Mouse (Mus musculus) spleen, adult 2 months (tissue): ENCODE results near the gene Olfr1275. TPM values are rescaled to one million over a fixed set of nuclear protein-coding genes. Genes with fewer than 3 reads are reported as not detected.

Source experiments
- DNase-seq, 2 experiments: peaks; one replicate each; pipeline versions ENCODE4 v3.0.0 to v3.0.0-alpha.2; 2012 to 2021; ENCODE audit warnings: low spot score in 2 of 2, low read depth in 1 of 2
- H3K27ac ChIP-seq: fragments of 200-500 bp; 2 replicates; pipeline ENCODE4 v1.5.1; 2012; ENCODE audit warnings: low read length, inconsistent platforms; ENCODE audit not compliant: insufficient read depth
- H3K27me3 ChIP-seq: fragments of 200-500 bp; 2 replicates; pipeline ENCODE4 v1.6.1; 2012; ENCODE audit warnings: mild to moderate bottlenecking, moderate library complexity, low read length, inconsistent platforms; ENCODE audit not compliant: control insufficient read depth, insufficient read depth
- H3K36me3 ChIP-seq: fragments of 200-500 bp; 2 replicates; pipeline ENCODE4 v1.6.1; 2012; ENCODE audit warnings: mild to moderate bottlenecking, low read length, inconsistent platforms; ENCODE audit not compliant: control insufficient read depth, insufficient read depth
- H3K4me1 ChIP-seq: fragments of 200-500 bp; 2 replicates; pipeline ENCODE4 v1.6.1; 2011; ENCODE audit warnings: inconsistent platforms; ENCODE audit not compliant: control insufficient read depth, insufficient read depth, insufficient read length
- H3K4me3 ChIP-seq: fragments of 200-500 bp; 2 replicates; pipeline ENCODE4 v1.5.1; 2011; ENCODE audit warnings: mild to moderate bottlenecking, inconsistent platforms; ENCODE audit not compliant: insufficient read depth, insufficient read length; ENCODE audit errors: extremely low read depth
- CTCF ChIP-seq: fragments of 200-500 bp; IDR thresholded peaks from 2 replicates; pipeline ENCODE4 v1.5.1; 2011; ENCODE audit warnings: mild to moderate bottlenecking, inconsistent platforms; ENCODE audit not compliant: insufficient read depth, insufficient read length, insufficient replicate concordance; ENCODE audit errors: extremely low read depth
- POLR2A ChIP-seq: fragments of 200-500 bp; IDR thresholded peaks from 2 replicates; pipeline ENCODE4 v1.6.1; 2011; ENCODE audit warnings: low read depth, low read length, inconsistent platforms
- WGBS: fragments of 180-500 bp; shearing (Covaris S2); methylation state at CpG from one replicate; pipeline ENCODE4 v1.1.7; 2018; 5-methylcytosine and 5-hydroxymethylcytosine counted together
- polyA plus RNA-seq: library from polyadenylated mRNA; depleted of rRNA; stranded (reverse); fragments of >200 nt; gene quantifications from 2 replicates; pipeline ENCODE4 v1.2.3, GENCODE M21; 2012; rRNA removed

The Olfr1275 gene
- not detected in 2 replicates for polyA plus RNA-seq

- no peak within 1 kb of the TSS for H3K27ac ChIP-seq
- no peaks in the 10 kb centered on the region for H3K36me3 ChIP-seq
- no peaks in the 10 kb centered on the region for H3K4me1 ChIP-seq
- DNase-seq = no peak
- TF ChIP-seq POLR2A (no peak), CTCF (no peak)
- 94% methylated on average over 1 of the region's 1 CpGs for WGBS
- no peaks in the 10 kb centered on the region for H3K27me3 ChIP-seq
- no peak within 1 kb of the TSS for H3K4me3 ChIP-seq
These were observed at the start of gene Olfr1275 for GRCm38 (mm10) chr2:111235186-111235585. Gene Olfr1275 (minus strand): TSS chr2:111235286.

- no peak within 1 kb of the TSS for H3K27ac ChIP-seq
- no peak for TF ChIP-seq POLR2A
- no peak for TF ChIP-seq CTCF
- no peaks in the 10 kb centered on the region for H3K27me3 ChIP-seq
- H3K36me3 ChIP-seq = no peaks in the 10 kb centered on the region
- no peaks in the 10 kb centered on the region for H3K4me1 ChIP-seq
- no peak within 1 kb of the TSS for H3K4me3 ChIP-seq
- 75% methylated on average over 2 of the region's 2 CpGs for WGBS
- DNase-seq = no peak
These were observed 38.9 kb upstream of the Olfr1275 start, which contains the start of gene Olfr1277 for GRCm38 (mm10) chr2:111274006-111274405. Gene Olfr1277 (minus strand): TSS chr2:111274106.

- no peaks in the 10 kb centered on the region for H3K27me3 ChIP-seq
- H3K36me3 ChIP-seq = no peaks in the 10 kb centered on the region
- no peak within 1 kb of the TSS for H3K27ac ChIP-seq
- no peak within 1 kb of the TSS for H3K4me3 ChIP-seq
- DNase-seq = no peak
- TF ChIP-seq POLR2A (no peak), CTCF (no peak)
- no peaks in the 10 kb centered on the region for H3K4me1 ChIP-seq
These were observed 19.1 kb upstream of the Olfr1275 start, which contains the start of gene Olfr1276 for GRCm38 (mm10) chr2:111254216-111254615. Gene Olfr1276 (plus strand): TSS chr2:111254516.

- no peak within 1 kb of the TSS for H3K4me3 ChIP-seq
- H3K36me3 ChIP-seq = no peaks in the 10 kb centered on the region
- 79% methylated on average over 6 of the region's 6 CpGs for WGBS
- no peaks in the 10 kb centered on the region for H3K4me1 ChIP-seq
- H3K27me3 ChIP-seq = no peaks in the 10 kb centered on the region
- no peak for DNase-seq
- TF ChIP-seq POLR2A = no peak
- no peak for TF ChIP-seq CTCF
- no peak within 1 kb of the TSS for H3K27ac ChIP-seq
These were observed 5.6 kb downstream of the Olfr1275 start, which contains the start of gene 4930430A15Rik for GRCm38 (mm10) chr2:111229502-111229901. Gene 4930430A15Rik (minus strand): TSS chr2:111229602.

- no peak for DNase-seq
- TF ChIP-seq POLR2A = no peak
- no peak for TF ChIP-seq CTCF
- Histone ChIP-seq H3K36me3 (no peaks in the 10 kb centered on the region), H3K4me1 (no peaks in the 10 kb centered on the region), H3K27me3 (no peaks in the 10 kb centered on the region), H3K27ac (no peak overlapping the region), H3K4me3 (no peak overlapping the region)
- WGBS = 93% methylated on average over 11 of the region's 11 CpGs
These were observed 53.0 kb downstream of the Olfr1275 start for GRCm38 (mm10) chr2:111182068-111182467.

Other genes starting within 250 kb of the Olfr1275 start
- gene Gm13941, start 129.3 kb downstream of the Olfr1275 start, polyA plus RNA-seq = not detected in 2 replicates
- gene Gm15130, start 82.3 kb downstream of the Olfr1275 start, polyA plus RNA-seq = not detected in 2 replicates
- not detected in 2 replicates for gene 4930430A15Rik, start 5.7 kb downstream of the Olfr1275 start, polyA plus RNA-seq
- gene Olfr1276, start 19.2 kb upstream of the Olfr1275 start, polyA plus RNA-seq = not detected in 2 replicates
- gene Olfr1277, start 38.8 kb upstream of the Olfr1275 start, polyA plus RNA-seq = not detected in 2 replicates
- not detected in 2 replicates for gene Olfr1278, start 54.9 kb upstream of the Olfr1275 start, polyA plus RNA-seq
- gene Olfr1279, start 65.3 kb upstream of the Olfr1275 start, polyA plus RNA-seq = not detected in 2 replicates
- gene Olfr1280, start 78.7 kb upstream of the Olfr1275 start, polyA plus RNA-seq = not detected in 2 replicates
- not detected in 2 replicates for gene Olfr1281, start 91.2 kb upstream of the Olfr1275 start, polyA plus RNA-seq
- gene Olfr1282, start 100.8 kb upstream of the Olfr1275 start, polyA plus RNA-seq = not detected in 2 replicates
- gene Olfr1283, start 131.5 kb upstream of the Olfr1275 start, polyA plus RNA-seq = not detected in 2 replicates
- gene Olfr1284, start 140.2 kb upstream of the Olfr1275 start, polyA plus RNA-seq = not detected in 2 replicates
- gene Olfr1286, start 187.8 kb upstream of the Olfr1275 start, polyA plus RNA-seq = not detected in 2 replicates
- gene Olfr1287, start 213.9 kb upstream of the Olfr1275 start, polyA plus RNA-seq = not detected in 2 replicates
- not detected in 2 replicates for gene Olfr1288, start 238.8 kb upstream of the Olfr1275 start, polyA plus RNA-seq
- gene Olfr1289, start 245.5 kb upstream of the Olfr1275 start, polyA plus RNA-seq = not detected in 2 replicates